Mouse (Mus musculus): Measurements from ENCODE around the gene Gm8773. TPM values are rescaled to one million over a fixed set of nuclear protein-coding genes. Genes with fewer than 3 reads are reported as not detected.

Gene Gm8773
- polyA plus RNA-seq, 1 experiment from 2014 or later: 1.5 TPM

GRCm38 (mm10) chr5:5562435-5562834, 11.2 kb upstream of the Gm8773 start:
- H3K4me2 ChIP-seq (ENCODE audit: low read depth, low read length): no peak overlapping the region
- H3K27ac ChIP-seq (ENCODE audit: low read length): no peak overlapping the region
- ATAC-seq: no peak
- peaks cover 3% of the 10 kb centered on the region; the same call in 1 of the 2 replicates for H3K4me1 ChIP-seq (ENCODE audit: control insufficient read depth, insufficient read depth, low read length)
- no peak overlapping the region for H3K4me3 ChIP-seq (ENCODE audit: low read length)
- no peaks in the 10 kb centered on the region for H3K9me3 ChIP-seq (ENCODE audit: control insufficient read depth, low read length)
- H3K9ac ChIP-seq (ENCODE audit: low read depth, low read length): no peak overlapping the region
- H3K36me3 ChIP-seq (ENCODE audit: control insufficient read depth, insufficient read depth, low read length): no peaks in the 10 kb centered on the region
- WGBS: 69% methylated on average over 3 of the region's 3 CpGs
- H3K27me3 ChIP-seq (replicated peaks; ENCODE audit: control insufficient read depth, insufficient read depth, low read length): no peaks in the 10 kb centered on the region

GRCm38 (mm10) chr5:5587686-5588085, 14.1 kb downstream of the Gm8773 start:
- Histone ChIP-seq H3K9me3 (ENCODE audit: control insufficient read depth, low read length) (no peaks in the 10 kb centered on the region), H3K27me3 (replicated peaks; ENCODE audit: control insufficient read depth, insufficient read depth, low read length) (no peaks in the 10 kb centered on the region), H3K27ac (ENCODE audit: low read length) (no peak overlapping the region), H3K4me3 (ENCODE audit: low read length) (no peak overlapping the region), H3K36me3 (ENCODE audit: control insufficient read depth, insufficient read depth, low read length) (no peaks in the 10 kb centered on the region), H3K4me2 (ENCODE audit: low read depth, low read length) (no peak overlapping the region), H3K9ac (ENCODE audit: low read depth, low read length) (no peak overlapping the region), H3K4me1 (ENCODE audit: control insufficient read depth, insufficient read depth, low read length) (no peaks in the 10 kb centered on the region)
- WGBS: 88% methylated on average over 3 of the region's 3 CpGs
- ATAC-seq: no peak

DNA sequence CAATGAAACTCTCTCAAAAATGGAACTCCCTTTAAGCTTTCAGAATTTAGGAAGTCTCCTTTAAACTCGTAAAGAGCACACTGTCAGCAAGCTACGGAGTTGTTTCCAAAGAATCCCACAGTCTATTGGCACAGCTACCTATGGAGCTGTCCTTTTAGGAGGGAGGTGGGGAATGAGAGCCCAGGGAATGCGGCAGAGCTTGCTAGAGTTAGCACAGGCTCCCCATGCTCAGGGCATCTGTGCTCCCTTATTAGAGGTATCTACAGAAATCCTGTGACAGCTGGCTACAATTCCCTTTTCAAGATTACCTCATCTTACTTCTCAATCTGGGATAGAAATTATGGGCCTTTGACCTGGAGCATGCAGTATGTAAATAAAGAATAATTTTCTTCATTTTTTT, 36.9 kb downstream of the Gm8773 start:
- WGBS: 65% methylated on average over 3 of the region's 3 CpGs
- H3K27ac ChIP-seq (ENCODE audit: low read length): no peak overlapping the region
- no peaks in the 10 kb centered on the region for H3K27me3 ChIP-seq (replicated peaks; ENCODE audit: control insufficient read depth, insufficient read depth, low read length)
- H3K36me3 ChIP-seq (ENCODE audit: control insufficient read depth, insufficient read depth, low read length): no peaks in the 10 kb centered on the region
- ATAC-seq: no peak
- H3K9ac ChIP-seq (ENCODE audit: low read depth, low read length): no peak overlapping the region
- no peaks in the 10 kb centered on the region for H3K4me1 ChIP-seq (ENCODE audit: control insufficient read depth, insufficient read depth, low read length)
- H3K4me3 ChIP-seq (ENCODE audit: low read length): no peak overlapping the region
- H3K4me2 ChIP-seq (ENCODE audit: low read depth, low read length): no peak overlapping the region
- no peaks in the 10 kb centered on the region for H3K9me3 ChIP-seq (ENCODE audit: control insufficient read depth, low read length)

GRCm38 (mm10) chr5:5618329-5618728, 44.7 kb downstream of the Gm8773 start:
- H3K9ac ChIP-seq (ENCODE audit: low read depth, low read length): no peak overlapping the region
- no peak for ATAC-seq
- no peaks in the 10 kb centered on the region for H3K36me3 ChIP-seq (ENCODE audit: control insufficient read depth, insufficient read depth, low read length)
- H3K4me2 ChIP-seq (ENCODE audit: low read depth, low read length): no peak overlapping the region
- no peaks in the 10 kb centered on the region for H3K4me1 ChIP-seq (ENCODE audit: control insufficient read depth, insufficient read depth, low read length)
- no peaks in the 10 kb centered on the region for H3K9me3 ChIP-seq (ENCODE audit: control insufficient read depth, low read length)
- H3K27ac ChIP-seq (ENCODE audit: low read length): no peak overlapping the region
- 64% methylated on average over 4 of the region's 4 CpGs for WGBS
- H3K4me3 ChIP-seq (ENCODE audit: low read length): no peak overlapping the region
- no peaks in the 10 kb centered on the region for H3K27me3 ChIP-seq (replicated peaks; ENCODE audit: control insufficient read depth, insufficient read depth, low read length)

DNA sequence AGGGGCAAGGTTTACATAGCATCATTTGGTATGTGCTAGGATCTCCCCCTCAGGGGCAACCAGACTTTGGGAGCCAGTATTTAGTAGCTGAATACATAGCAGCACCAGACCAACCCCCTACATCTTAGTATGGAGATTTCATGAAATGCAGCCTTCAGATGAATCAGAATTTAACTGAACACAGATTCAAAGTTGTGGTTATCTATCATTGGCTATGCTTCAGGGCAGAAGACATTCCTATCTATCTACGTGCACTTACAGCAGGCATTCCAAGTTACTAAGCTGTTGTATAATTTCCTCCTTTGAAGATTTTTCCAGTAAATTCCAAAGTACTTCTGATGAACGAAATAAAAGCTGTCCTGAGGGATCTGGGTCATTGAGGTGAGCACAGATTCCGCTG, 51.9 kb downstream of the Gm8773 start:
- H3K27me3 ChIP-seq (replicated peaks; ENCODE audit: control insufficient read depth, insufficient read depth, low read length): no peaks in the 10 kb centered on the region
- H3K4me2 ChIP-seq (ENCODE audit: low read depth, low read length): no peak overlapping the region
- H3K27ac ChIP-seq (ENCODE audit: low read length): no peak overlapping the region
- H3K36me3 ChIP-seq (ENCODE audit: control insufficient read depth, insufficient read depth, low read length): no peaks in the 10 kb centered on the region
- no peak for ATAC-seq
- H3K9me3 ChIP-seq (ENCODE audit: control insufficient read depth, low read length): no peaks in the 10 kb centered on the region
- WGBS: 77% methylated on average over 3 of the region's 3 CpGs
- H3K9ac ChIP-seq (ENCODE audit: low read depth, low read length): no peak overlapping the region
- H3K4me1 ChIP-seq (ENCODE audit: control insufficient read depth, insufficient read depth, low read length): no peaks in the 10 kb centered on the region
- H3K4me3 ChIP-seq (ENCODE audit: low read length): no peak overlapping the region

Other genes starting within 250 kb of the Gm8773 start
- gene Cdk14, start 153.5 kb upstream of the Gm8773 start, polyA plus RNA-seq (2015; fragmentation: Nextera tagmentation; extraction: Ambion mirVana): 8.2 and 8.9 TPM in 2 replicates
- not detected in 2 replicates for gene 1700015F17Rik, start 94.7 kb upstream of the Gm8773 start, polyA plus RNA-seq (2015; fragmentation: Nextera tagmentation; extraction: Ambion mirVana)
- 27.3 and 27.6 TPM in 2 replicates for gene Cldn12, start 58.8 kb upstream of the Gm8773 start, polyA plus RNA-seq (2015; fragmentation: Nextera tagmentation; extraction: Ambion mirVana)
- gene Gtpbp10, start 14.3 kb upstream of the Gm8773 start, polyA plus RNA-seq (2015; fragmentation: Nextera tagmentation; extraction: Ambion mirVana): 24.9 and 26.1 TPM in 2 replicates
- 0.94 and 1.0 TPM in 2 replicates for gene Cfap69, start 90.4 kb downstream of the Gm8773 start, polyA plus RNA-seq (2015; fragmentation: Nextera tagmentation; extraction: Ambion mirVana)
- gene Steap2, start 120.8 kb downstream of the Gm8773 start, polyA plus RNA-seq (2015; fragmentation: Nextera tagmentation; extraction: Ambion mirVana): 9.1 and 9.2 TPM in 2 replicates
- 4.1 and 5.7 TPM in 2 replicates for gene Steap1, start 175.5 kb downstream of the Gm8773 start, polyA plus RNA-seq (2015; fragmentation: Nextera tagmentation; extraction: Ambion mirVana)

Data from intestine, embryonic 16.5 days (tissue).